Mouse (Mus musculus): ENCODE data around the gene Plppr5.

Gene Plppr5

GRCm38 (mm10) chr3:117696350-117696749 lies 121.7 kb downstream of the Plppr5 start:
- in situ Hi-C loops (cut with MboI) = no loop called here

GRCm38 (mm10) chr3:117708788-117709187 lies 134.2 kb downstream of the Plppr5 start:
- in situ Hi-C loops (cut with MboI) = no loop called here

GRCm38 (mm10) chr3:117716534-117717280 lies 142.1 kb downstream of the Plppr5 start:
- in situ Hi-C loops (cut with MboI) = no loop called here

DNA sequence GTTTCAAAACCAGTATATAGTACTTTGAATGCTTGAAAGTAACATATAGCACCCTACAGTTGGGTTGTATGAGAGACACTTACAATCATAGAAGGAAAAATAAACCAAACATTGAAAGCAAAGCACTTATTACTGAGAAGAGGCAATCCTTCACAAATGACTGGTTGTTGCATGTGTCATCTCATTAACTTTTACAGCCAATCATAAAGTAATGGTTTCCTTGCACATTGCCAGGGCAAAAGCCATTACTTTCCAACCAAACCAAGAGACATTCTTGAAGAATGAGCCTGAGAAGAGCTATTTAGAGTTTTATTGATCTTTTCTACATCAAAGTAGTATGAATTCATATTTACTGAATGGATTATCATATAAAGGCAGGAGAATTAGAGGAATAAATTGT lies 148.8 kb downstream of the Plppr5 start:
- in situ Hi-C loops (cut with MboI) = no loop called here

DNA sequence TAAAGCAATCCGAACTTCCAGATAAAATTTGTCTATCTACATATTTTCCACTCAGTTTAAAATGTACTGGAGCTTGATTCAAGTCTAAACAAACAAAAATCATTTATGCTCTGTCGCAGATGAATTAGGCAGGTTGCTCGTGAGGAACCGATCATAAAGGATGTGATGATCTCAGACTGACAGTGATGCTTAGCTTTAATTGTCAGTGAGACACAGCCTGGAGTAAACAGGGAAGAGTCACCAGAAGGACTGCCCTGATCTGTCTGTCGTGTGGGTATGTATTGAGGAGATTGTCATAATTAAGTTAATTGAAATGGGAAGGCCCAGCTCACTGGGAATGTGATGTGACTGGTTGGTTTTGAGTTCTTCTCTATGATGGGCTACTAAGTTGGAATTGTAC lies 149.9 kb downstream of the Plppr5 start:
- in situ Hi-C loops (cut with MboI) = no loop called here

DNA sequence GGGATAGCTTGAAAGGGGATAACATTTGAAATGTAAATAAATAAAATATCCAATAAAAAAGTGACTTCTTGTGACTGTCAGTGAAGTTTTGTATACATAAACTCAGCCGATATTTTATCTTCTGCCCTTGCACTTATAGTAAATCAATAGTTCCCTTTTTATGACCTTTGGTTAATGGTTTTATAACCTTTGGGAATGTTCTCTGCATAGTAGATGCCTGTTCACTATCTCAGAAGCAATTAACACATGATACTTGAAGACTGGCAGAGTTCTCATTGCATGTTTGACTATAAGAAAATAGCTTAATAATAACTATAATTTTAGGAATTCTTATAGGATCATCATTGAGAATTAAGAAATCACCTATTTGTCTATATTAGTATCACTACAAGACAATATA lies 150.9 kb downstream of the Plppr5 start:
- in situ Hi-C loops (cut with MboI) = no loop called here

DNA sequence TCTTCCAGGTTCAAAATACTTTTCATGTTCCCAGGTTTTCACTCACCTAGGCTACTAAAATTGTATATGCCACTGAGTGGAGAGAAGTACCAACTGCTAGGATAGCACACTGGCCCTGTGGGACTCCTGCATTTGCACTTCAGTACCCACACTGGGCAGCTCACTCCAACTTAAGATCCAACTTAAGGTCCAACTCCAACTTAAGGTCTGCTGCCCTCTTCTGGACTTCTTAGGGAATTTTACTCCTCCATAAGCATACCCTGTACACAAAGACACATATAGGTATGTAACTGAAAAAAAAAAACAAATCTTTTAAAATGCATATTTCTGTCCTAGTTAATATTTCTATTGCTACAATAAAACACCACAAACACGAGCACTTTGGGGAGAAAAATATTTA lies 153.5 kb downstream of the Plppr5 start:
- in situ Hi-C loops (cut with MboI) = no loop called here

- in situ Hi-C loops (cut with MboI) = no loop called here
These were observed 154.8 kb downstream of the Plppr5 start for GRCm38 (mm10) chr3:117729121-117730072.

DNA sequence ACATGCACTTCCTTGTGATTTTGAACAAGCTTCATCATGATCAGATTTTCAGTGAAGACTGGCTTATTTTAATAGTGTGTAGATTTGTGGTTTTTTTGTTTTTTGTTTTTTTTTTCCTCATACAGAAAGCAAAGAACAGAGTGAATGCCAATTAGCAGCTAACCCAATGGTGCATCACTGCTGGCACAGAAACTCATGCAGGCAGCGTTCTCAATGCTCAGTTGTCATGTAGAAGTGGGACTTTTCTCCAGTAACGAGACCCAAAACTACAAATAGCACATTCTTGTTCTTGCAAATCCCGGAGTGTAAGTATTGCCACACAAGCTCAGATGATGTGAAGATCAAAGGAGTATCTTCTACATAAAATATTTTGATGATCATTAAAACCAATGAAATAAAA lies 156.9 kb downstream of the Plppr5 start:
- in situ Hi-C loops (cut with MboI) = no loop called here

DNA sequence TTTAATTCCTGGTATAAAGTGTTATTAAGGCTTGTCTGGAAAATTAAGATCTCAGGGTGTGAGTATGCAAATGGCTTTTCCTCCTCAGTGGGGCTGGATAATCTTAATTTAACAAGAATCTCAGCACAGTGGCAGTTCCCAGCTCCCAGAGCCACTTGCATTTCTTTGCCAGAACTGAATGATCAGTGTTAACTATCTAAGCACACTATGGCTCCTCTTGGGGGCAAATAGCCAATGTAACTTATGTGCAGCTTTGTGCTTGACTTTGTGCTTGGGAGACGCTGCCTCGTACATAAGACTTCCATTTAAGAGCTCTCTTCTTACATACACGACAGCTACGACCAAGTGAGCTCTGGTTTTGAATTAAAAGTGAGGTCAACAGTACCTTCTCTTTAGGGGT lies 158.0 kb downstream of the Plppr5 start:
- in situ Hi-C loops (cut with MboI) = no loop called here

Data from mature B cell (primary cell).